Mouse (Mus musculus) bone marrow, adult 2 months (tissue): ENCODE data around the gene Wdr20.
A peak's percentile ranks its signal among the peaks of the same experiment; 100 is the strongest.

Experiments used
- CTCF ChIP-seq: fragments of 200-500 bp; IDR thresholded peaks from 2 replicates; pipeline ENCODE4 v1.5.1; 2011; ENCODE audit warnings: low read length, control low read depth; ENCODE audit not compliant: control insufficient read depth, insufficient read depth
- POLR2A ChIP-seq: fragments of 200-500 bp; IDR thresholded peaks from 2 replicates; pipeline ENCODE4 v1.6.1; 2011; ENCODE audit warnings: low read depth, mild to moderate bottlenecking, control low read depth, low read length, borderline replicate concordance; ENCODE audit not compliant: control insufficient read depth

DNA sequence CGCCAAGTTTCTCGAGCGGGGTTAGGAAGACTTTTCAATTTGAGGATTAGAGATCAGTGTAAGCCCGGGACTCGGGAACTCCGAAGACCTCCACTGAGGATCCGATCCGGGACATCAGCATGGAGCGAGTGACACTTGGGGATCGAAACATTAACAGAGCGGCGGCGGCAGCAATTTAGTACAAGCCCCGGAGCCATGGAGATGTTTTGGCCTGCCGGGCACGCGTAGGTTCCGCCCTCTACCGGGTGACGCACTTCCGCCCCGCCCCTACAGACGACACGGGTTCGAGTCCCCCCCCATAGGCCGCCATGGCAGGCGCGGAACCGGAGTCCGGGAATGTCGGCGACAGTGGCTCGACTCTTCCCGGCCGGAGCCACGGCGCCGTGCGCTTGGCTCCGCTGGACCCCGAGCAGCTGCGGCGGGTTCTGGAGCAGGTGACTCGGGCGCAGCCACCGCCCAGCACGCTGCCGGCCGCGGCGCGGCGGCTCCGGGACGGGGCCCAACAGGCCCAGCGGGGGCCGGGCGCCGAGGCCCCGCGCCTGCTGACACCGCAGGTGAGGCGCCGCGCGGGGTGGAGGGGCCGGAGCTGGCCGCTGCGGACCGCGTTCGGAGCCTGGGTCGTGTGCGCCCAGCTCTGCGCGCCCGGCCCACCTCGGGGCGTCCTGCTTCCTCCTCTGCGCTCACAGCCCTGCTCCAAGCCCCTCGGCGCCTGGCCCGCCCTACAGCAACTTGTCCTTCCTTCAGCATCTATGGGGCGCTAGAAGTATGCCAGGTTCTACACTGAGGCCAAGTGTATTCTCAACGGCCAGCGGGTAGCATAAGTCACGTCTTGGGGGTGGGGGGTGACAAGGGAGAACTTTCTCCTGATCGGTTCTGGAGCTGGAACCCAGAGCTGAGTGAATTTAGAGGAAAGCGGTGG is 112.5 kb downstream of the Wdr20 start, which contains the start of gene Zfp839:
- TF ChIP-seq CTCF (no peak), POLR2A (peak; percentile 56; the same call in 1 of the 2 replicates)
